Mouse (Mus musculus) bone marrow, adult 2 months (tissue): ENCODE data around the gene Mdc1.

ENCODE experiments used
- CTCF ChIP-seq: fragments of 200-500 bp; IDR thresholded peaks from 2 replicates; pipeline ENCODE4 v1.5.1; 2011; ENCODE audit warnings: low read length, control low read depth; ENCODE audit not compliant: control insufficient read depth, insufficient read depth
- POLR2A ChIP-seq: fragments of 200-500 bp; IDR thresholded peaks from 2 replicates; pipeline ENCODE4 v1.6.1; 2011; ENCODE audit warnings: low read depth, mild to moderate bottlenecking, control low read depth, low read length, borderline replicate concordance; ENCODE audit not compliant: control insufficient read depth

DNA sequence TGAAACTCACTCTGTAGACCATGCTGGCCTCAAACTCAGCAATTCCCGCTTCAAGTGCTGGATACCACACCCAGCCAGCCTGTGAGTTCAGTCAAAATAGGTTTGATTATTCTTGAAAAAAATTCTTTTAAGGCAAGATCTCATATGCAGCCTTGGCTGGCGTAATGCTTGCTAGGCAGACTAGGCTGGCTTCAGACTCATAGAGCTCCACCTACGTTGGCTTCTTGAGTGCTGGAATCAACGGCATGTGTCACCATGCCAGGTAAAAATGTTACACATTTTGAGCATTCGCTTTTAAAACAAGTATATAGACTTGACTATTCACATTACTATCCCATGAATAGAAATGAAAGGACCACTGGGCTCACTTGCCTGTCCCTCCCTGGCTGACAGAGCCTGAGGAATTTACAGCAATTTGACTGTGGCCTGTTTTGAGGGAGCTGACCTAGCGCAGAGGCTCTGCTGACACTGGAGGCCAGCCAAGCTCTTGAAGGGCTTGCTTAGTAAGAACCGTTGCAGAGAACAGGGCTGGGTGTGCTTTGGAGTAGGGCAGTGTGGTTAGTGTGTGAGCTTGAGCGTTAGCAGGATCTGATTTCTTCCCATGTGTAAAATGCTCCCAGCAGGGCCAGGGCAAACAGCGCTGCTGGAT lies 62.2 kb downstream of the Mdc1 start:
- no peak for TF ChIP-seq CTCF
- no peak for TF ChIP-seq POLR2A
